Mouse (Mus musculus) midbrain, embryonic 10.5 days (tissue): ENCODE measurements around the gene Pcolce. TPM values are rescaled to one million over a fixed set of nuclear protein-coding genes. Genes with fewer than 3 reads are reported as not detected.
A peak's percentile ranks its signal among the peaks of the same experiment; 100 is the strongest.

ENCODE experiments used
- DNase-seq: peaks from one replicate; pipeline ENCODE4 v3.0.0-alpha.2; 2017; ENCODE audit warnings: low spot score
- H3K27ac ChIP-seq: fragments of 300-500 bp; sonication (generic); replicated peaks from 2 replicates; pipeline ENCODE4 v1.5.1; 2016; ENCODE audit warnings: mild to moderate bottlenecking
- H3K27me3 ChIP-seq: fragments of 300-500 bp; sonication (generic); 2 replicates; pipeline ENCODE4 v1.6.1; 2016; ENCODE audit warnings: low read depth, mild to moderate bottlenecking; ENCODE audit not compliant: poor library complexity, severe bottlenecking
- H3K36me3 ChIP-seq: fragments of 300-500 bp; sonication (generic); 2 replicates; pipeline ENCODE4 v1.6.1; 2016; ENCODE audit warnings: mild to moderate bottlenecking, moderate library complexity
- H3K4me1 ChIP-seq: fragments of 300-500 bp; sonication (generic); 2 replicates; pipeline ENCODE4 v1.6.1; 2016
- H3K4me3 ChIP-seq: fragments of 300-500 bp; sonication (generic); 2 replicates; pipeline ENCODE4 v1.5.1; 2016; ENCODE audit warnings: mild to moderate bottlenecking, moderate library complexity
- H3K9me3 ChIP-seq: fragments of 300-500 bp; sonication (generic); replicated peaks from 2 replicates; pipeline ENCODE4 v1.6.1; 2016; ENCODE audit warnings: mild to moderate bottlenecking
- WGBS: fragments of 180-500 bp; shearing (Covaris S2); methylation state at CpG from one replicate; pipeline ENCODE4 v1.1.7; 2016; 5-methylcytosine and 5-hydroxymethylcytosine counted together
- polyA plus RNA-seq: library from polyadenylated mRNA; unstranded; fragments of >200 nt; fragmentation: Nextera tagmentation; extraction: Ambion mirVana; gene quantifications from 2 replicates; pipeline ENCODE4 v1.2.1, GENCODE M21; 2016

Pcolce gene
- polyA plus RNA-seq, 1 experiment from 2014 or later: 61.4 TPM

DNA sequence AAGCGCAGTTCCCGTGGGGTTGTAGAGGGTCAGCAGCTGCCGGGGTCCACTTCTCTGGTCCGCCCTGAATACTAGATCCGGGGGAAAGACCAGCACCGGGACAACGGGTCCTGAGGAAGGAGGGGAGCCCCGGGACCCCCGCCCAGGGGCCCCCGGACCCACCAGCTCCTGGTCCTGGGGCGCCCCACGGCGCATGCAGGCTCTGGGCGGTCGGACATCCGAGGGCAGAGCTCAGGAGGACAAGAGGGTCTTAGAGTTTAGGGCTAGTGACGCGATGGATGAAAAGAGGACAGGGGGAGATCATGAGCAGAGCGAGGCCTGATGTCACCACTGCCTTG, 13.3 kb downstream of the Pcolce start:
- H3K27me3 ChIP-seq: no peaks in the 10 kb centered on the region
- H3K4me3 ChIP-seq: peak overlapping the region; percentile 67
- H3K36me3 ChIP-seq: peaks cover 18% of the 10 kb centered on the region
- peaks cover 50% of the 10 kb centered on the region for H3K4me1 ChIP-seq
- no peaks in the 10 kb centered on the region; the same call in 1 of the 2 replicates for H3K9me3 ChIP-seq
- WGBS: 2% methylated on average over 19 of the region's 19 CpGs
- no peak for DNase-seq
- H3K27ac ChIP-seq: peak overlapping the region; percentile 97

DNA sequence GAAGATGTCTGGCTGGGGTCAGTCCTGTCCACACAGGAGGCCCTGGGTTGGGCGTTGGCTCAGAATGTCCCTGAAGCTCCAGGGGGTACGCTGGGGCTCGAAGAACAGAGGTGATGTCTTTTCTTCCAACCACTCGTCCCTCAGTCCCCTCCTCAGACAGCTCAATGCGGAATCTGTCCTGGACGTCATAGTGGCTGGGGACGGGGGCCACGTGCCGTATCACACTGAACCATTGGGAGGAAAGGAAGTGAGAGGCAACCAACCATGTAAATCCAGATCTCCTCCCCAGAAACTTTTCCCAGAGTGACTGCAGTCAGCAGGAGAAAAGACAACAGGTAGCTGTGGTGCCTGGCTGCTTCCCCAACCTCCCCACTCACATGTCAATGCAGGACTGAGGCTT, 14.0 kb downstream of the Pcolce start:
- no peaks in the 10 kb centered on the region for H3K27me3 ChIP-seq
- H3K36me3 ChIP-seq: peaks cover 18% of the 10 kb centered on the region
- H3K4me1 ChIP-seq: peaks cover 49% of the 10 kb centered on the region
- H3K9me3 ChIP-seq: no peaks in the 10 kb centered on the region; the same call in 1 of the 2 replicates
- H3K27ac ChIP-seq: peak overlapping the region; percentile 97
- no peak for DNase-seq
- H3K4me3 ChIP-seq: peak overlapping the region; percentile 67
- 70% methylated on average over 9 of the region's 9 CpGs for WGBS

DNA sequence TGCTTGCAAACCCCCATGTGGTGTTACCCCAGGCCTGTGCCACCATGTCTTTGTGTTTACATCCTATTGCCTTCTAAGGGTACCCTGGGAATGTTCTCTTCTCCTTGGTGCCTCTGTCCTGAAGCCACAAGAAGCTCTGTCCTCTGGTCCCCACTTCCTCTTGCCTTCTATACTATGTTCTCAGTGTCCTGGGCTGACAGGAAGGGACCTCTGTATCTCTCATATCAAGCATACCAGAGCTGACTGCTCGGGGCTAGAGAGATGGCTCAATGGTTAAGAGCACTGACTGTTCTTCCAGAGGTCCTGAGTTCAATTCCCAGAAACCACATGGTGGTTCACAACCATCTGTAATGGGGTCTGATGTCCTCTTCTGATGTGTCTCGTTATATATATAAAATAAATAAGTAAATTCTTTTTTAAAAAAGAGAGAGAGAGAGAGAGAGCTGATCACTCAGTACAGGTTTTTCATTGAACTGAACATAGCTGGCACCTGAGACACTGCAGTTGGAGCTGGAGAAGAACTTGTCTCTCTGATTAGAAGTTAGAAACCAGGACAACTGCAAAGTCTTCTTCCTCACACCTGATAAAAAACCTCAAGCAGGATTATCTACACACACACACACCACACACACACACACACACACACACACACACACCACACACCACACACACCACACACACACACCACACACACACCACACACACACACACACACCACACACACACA, 15.3 kb downstream of the Pcolce start:
- Histone ChIP-seq H3K27me3 (no peaks in the 10 kb centered on the region), H3K36me3 (peaks cover 18% of the 10 kb centered on the region)
- WGBS: 86% methylated on average over 2 of the region's 2 CpGs

DNA sequence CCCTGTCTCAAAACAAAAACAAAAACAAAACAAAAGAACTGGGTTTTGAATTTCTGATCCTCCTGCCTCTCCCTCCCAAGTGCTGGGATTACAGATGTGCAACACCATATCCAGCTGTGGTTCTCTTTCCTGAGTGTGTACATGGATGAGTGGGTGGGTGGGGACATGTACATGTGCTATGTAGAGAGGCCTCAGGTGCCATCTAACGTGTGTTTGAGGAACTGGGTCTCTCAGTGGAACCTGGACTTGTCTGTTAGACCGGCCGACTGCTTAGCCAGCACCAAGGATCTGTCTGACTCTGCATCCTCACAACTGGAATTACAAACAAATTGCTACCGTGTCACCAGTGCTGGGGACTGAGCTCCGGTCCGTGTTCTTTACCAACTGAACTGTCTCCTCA, 16.0 kb downstream of the Pcolce start:
- DNase-seq: no peak
- H3K9me3 ChIP-seq: no peaks in the 10 kb centered on the region; the same call in 1 of the 2 replicates
- H3K27ac ChIP-seq: no peak overlapping the region
- H3K27me3 ChIP-seq: no peaks in the 10 kb centered on the region
- H3K4me3 ChIP-seq: no peak overlapping the region
- peaks cover 35% of the 10 kb centered on the region for H3K4me1 ChIP-seq
- H3K36me3 ChIP-seq: peaks cover 18% of the 10 kb centered on the region
- 96% methylated on average over 6 of the region's 6 CpGs for WGBS

More for the DNA sequence above, 15.3 kb downstream of the Pcolce start:
- H3K4me1 ChIP-seq: peaks cover 41% of the 10 kb centered on the region
- no peak overlapping the region for H3K4me3 ChIP-seq
- no peak overlapping the region for H3K27ac ChIP-seq
- no peak for DNase-seq
- no peaks in the 10 kb centered on the region; the same call in 1 of the 2 replicates for H3K9me3 ChIP-seq

DNA sequence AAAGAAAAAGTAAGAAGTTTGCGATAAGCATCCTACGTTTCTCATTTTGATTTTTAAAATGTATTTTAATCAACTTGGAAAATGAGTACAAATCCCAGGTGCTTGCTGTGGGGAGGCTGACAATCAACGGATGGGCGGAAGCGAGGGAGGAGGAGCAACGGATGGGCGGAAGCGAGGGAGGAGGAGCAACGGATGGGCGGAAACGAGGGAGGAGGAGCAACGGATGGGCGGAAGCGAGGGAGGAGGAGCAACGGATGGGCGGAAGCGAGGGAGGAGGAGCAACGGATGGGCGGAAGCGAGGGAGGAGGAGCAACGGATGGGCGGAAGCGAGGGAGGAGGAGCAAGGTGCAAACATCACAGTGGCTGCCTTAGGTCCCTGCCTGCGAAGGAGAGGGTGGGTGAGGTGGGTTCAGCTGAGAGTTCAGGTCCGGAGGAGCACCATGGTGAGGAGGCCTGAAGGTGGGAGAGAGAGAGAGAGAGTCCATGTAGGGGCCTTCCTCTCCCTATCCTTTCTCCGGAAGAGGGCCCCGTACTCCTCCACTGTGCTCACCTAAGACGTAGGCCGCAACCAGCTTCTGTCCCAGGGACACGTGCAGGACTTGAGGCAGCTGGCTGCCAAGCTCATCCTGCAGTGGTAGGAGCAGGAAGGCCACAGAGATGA, 16.9 kb downstream of the Pcolce start:
- Histone ChIP-seq H3K27me3 (no peaks in the 10 kb centered on the region), H3K4me1 (peaks cover 26% of the 10 kb centered on the region), H3K36me3 (peaks cover 18% of the 10 kb centered on the region), H3K4me3 (peak overlapping the region; percentile 44), H3K9me3 (no peaks in the 10 kb centered on the region; the same call in 1 of the 2 replicates), H3K27ac (peak overlapping the region; percentile 72)
- DNase-seq: no peak
- WGBS: 26% methylated on average over 29 of the region's 30 CpGs

DNA sequence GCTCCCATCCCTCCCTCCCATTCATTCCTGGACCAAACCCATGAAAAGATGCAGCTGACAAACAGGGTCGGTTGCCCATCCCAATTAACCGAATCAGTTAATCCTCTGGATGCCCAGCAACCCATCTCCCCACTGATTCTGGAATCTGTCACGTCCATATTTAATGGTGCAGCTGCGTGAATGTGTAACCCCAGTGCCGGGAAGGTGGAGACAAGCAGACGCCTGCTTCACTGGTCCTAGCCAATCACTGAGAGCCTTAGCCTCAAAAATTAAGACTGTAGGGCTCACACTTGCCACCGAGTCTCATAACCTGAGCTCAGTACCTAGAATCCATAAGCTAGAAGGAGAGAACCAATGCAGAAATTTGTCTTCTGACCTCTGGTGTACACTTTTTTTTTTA, 17.7 kb downstream of the Pcolce start:
- WGBS: 80% methylated on average over 7 of the region's 7 CpGs
- Histone ChIP-seq H3K36me3 (peaks cover 18% of the 10 kb centered on the region), H3K9me3 (no peaks in the 10 kb centered on the region; the same call in 1 of the 2 replicates), H3K4me3 (no peak overlapping the region), H3K27ac (no peak overlapping the region), H3K4me1 (peaks cover 22% of the 10 kb centered on the region), H3K27me3 (no peaks in the 10 kb centered on the region)
- DNase-seq: no peak

DNA sequence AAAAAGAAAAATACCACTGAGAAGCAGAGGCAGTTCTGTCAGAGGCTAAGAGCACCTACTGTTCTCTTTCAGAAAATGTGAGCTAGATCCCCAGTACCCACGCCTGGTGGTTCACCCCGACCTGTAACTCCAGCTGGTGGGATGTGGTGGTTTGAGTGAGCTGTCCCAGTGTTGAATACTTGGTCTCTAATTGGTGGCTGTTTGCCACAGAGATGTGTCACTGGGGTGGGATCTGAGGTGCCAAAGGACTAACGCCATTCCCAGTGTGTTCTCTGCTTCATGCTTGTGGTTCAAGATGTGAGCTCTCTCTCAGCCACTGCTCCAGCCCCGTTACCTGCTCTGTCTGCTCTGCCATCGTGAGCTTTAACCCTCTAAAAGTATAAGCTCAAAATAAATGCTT, 23.1 kb downstream of the Pcolce start:
- no peaks in the 10 kb centered on the region; the same call in 1 of the 2 replicates for H3K9me3 ChIP-seq
- no peaks in the 10 kb centered on the region for H3K27me3 ChIP-seq
- 83% methylated on average over 5 of the region's 5 CpGs for WGBS
- no peak overlapping the region for H3K4me3 ChIP-seq
- no peak for DNase-seq
- no peaks in the 10 kb centered on the region; the same call in 1 of the 2 replicates for H3K4me1 ChIP-seq
- no peaks in the 10 kb centered on the region for H3K36me3 ChIP-seq
- no peak overlapping the region for H3K27ac ChIP-seq

DNA sequence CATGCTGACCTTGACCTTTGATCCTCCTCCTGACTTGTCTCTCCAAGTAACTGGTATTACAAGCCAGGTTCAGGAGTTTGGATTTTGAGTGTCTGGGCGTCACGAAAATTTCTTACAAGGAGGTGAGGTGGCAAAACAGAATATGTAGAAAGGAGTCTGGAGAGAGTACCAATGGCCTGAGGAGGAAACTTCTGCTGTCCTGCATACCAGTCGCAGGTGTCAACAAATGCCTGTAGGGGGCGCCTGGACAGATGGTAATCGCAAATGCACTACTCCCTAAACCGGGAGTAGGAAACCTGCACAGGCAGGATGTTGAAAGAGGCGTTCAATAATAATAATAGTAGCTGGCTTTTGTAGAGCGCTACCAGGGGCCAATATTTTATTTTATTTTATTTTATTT, 28.6 kb downstream of the Pcolce start:
- peak; percentile 47 for DNase-seq
- Histone ChIP-seq H3K9me3 (no peaks in the 10 kb centered on the region; the same call in 1 of the 2 replicates), H3K4me1 (peaks cover 19% of the 10 kb centered on the region), H3K27me3 (peaks cover 35% of the 10 kb centered on the region), H3K27ac (no peak overlapping the region), H3K4me3 (no peak overlapping the region), H3K36me3 (no peaks in the 10 kb centered on the region)
- 39% methylated on average over 8 of the region's 8 CpGs for WGBS

DNA sequence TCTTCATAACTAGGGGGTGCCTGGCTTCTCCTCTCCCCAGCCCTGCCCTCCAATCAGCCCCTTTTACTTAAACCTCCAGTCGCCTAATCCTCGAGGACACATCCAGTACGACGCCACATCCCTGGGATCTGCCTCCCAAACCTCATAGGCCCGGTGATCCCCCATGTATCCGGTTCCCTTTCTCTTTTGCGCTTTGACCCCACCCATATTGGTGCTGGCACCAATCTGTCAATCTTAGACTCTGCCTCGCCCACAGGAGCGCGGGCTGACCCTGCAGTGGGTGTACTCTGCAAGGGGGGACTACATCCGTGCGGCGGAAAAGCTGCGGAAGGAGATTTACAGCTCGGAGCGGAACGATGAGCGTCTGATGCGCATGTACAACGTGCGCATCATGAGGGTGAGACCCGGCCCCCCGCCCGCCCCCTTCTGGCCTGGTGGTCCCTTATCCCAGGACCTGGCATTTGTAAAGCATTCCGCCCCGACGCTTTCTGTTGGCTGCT, 29.9 kb downstream of the Pcolce start:
- WGBS: 16% methylated on average over 27 of the region's 27 CpGs
- peak overlapping the region; percentile 51 for H3K4me3 ChIP-seq
- peak; percentile 69 for DNase-seq
- H3K27me3 ChIP-seq: peaks cover 35% of the 10 kb centered on the region
- no peaks in the 10 kb centered on the region for H3K36me3 ChIP-seq
- peaks cover 19% of the 10 kb centered on the region for H3K4me1 ChIP-seq
- H3K27ac ChIP-seq: peak overlapping the region; percentile 61
- H3K9me3 ChIP-seq: no peaks in the 10 kb centered on the region; the same call in 1 of the 2 replicates

DNA sequence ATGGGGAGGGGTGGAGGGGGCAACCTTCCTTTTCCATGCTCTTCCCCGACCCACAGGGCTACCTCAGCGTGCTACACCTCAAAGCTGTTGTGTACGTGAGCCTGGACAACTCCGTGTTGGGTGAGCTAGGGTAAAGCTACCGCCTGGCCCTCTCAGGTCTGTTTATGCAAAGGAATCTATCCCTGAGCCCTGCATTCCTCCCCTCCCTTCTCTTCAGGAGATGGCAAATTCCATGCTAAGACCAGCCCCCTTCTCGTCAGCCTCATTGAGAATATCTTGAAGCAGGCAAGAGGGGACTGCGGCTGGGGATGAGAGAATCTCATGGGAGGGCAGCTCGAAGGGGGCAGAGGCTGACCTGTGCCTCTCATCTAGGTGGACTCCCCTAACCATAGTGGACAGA, 30.9 kb downstream of the Pcolce start:
- no peaks in the 10 kb centered on the region; the same call in 1 of the 2 replicates for H3K9me3 ChIP-seq
- H3K4me1 ChIP-seq: peaks cover 19% of the 10 kb centered on the region
- H3K36me3 ChIP-seq: no peaks in the 10 kb centered on the region
- peaks cover 37% of the 10 kb centered on the region for H3K27me3 ChIP-seq
- 45% methylated on average over 8 of the region's 8 CpGs for WGBS
- no peak overlapping the region for H3K4me3 ChIP-seq
- no peak overlapping the region for H3K27ac ChIP-seq
- no peak for DNase-seq

DNA sequence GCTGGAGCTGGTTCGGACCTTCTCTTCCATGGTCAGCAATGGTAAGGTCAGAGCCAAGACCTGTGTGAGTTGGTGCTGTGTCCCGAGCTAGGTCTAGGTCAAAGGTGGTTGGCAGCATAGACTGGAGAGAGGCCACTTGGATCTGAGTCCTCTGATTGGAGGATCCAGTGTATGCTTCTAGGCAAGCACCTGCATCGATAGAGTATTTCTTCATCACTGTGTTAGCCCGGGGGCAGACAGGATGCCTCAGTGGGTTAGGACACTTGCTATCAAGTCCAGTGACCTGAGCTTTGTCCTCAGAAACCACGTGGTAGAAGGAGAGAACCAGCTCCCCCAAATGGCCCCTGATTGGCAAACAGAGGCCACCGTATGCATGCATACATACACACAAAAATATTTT, 33.3 kb downstream of the Pcolce start:
- Histone ChIP-seq H3K36me3 (no peaks in the 10 kb centered on the region), H3K4me1 (peaks cover 19% of the 10 kb centered on the region), H3K4me3 (no peak overlapping the region), H3K27ac (no peak overlapping the region), H3K9me3 (no peaks in the 10 kb centered on the region), H3K27me3 (peaks cover 42% of the 10 kb centered on the region)
- no peak for DNase-seq
- WGBS: 81% methylated on average over 6 of the region's 6 CpGs

DNA sequence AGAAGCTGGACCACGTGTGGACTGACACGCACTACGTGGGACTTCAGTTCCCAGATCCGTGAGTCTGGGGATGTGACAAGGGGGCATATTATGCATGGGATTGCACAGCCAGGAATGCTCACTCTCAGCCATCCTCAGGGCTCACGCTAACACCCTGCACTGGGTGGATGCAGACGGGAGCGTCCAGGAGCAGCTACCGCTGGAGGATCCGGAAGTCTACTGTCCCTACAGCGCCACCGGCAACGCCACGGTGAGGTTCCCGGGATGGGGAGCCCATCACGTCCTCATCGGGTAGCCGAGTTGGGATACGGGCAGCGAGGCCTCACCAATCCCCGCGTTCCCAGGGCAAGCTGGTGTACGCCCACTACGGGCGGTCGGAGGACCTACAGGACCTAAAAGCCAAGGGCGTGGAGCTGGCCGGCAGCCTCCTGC, 39.1 kb downstream of the Pcolce start:
- peak overlapping the region; percentile 60; the same call in 1 of the 2 replicates for H3K27ac ChIP-seq

More for the DNA sequence above, 39.1 kb downstream of the Pcolce start:
- Histone ChIP-seq H3K27me3 (peaks cover 26% of the 10 kb centered on the region), H3K36me3 (no peaks in the 10 kb centered on the region), H3K9me3 (no peaks in the 10 kb centered on the region), H3K4me1 (peaks cover 18% of the 10 kb centered on the region), H3K4me3 (peak overlapping the region; percentile 49)
- WGBS: 7% methylated on average over 27 of the region's 27 CpGs
- DNase-seq: peak; percentile 51
